Mouse (Mus musculus) C2C12 (cell line): ENCODE results near the gene Smg6. TPM values are rescaled to one million over a fixed set of nuclear protein-coding genes. Genes with fewer than 3 reads are reported as not detected.
A peak's percentile ranks its signal among the peaks of the same experiment; 100 is the strongest.

Source experiments
- H3K27me3 ChIP-seq: one replicate; pipeline ENCODE4 v1.6.1; 2011; ENCODE audit not compliant: control insufficient read depth, insufficient read depth, insufficient read length
- H3K36me3 ChIP-seq: one replicate; pipeline ENCODE4 v1.6.1; 2011; ENCODE audit not compliant: control insufficient read depth, insufficient read depth
- H3K4me3 ChIP-seq: one replicate; pipeline ENCODE4 v1.5.1; 2011; ENCODE audit warnings: mild to moderate bottlenecking, control low read depth; ENCODE audit not compliant: poor library complexity, insufficient read depth, severe bottlenecking
- H3K79me2 ChIP-seq: one replicate; pipeline ENCODE4 v1.6.1; 2011; ENCODE audit not compliant: control insufficient read depth, insufficient read depth
- H3K79me3 ChIP-seq: one replicate; pipeline ENCODE4 v1.6.1; 2011; ENCODE audit warnings: low read depth, control low read depth
- H3ac ChIP-seq: one replicate; pipeline ENCODE3; 2011; ENCODE audit warnings: low read depth; ENCODE audit not compliant: control insufficient read depth, insufficient read length
- CEBPB ChIP-seq: IDR thresholded peaks from one replicate; pipeline ENCODE4 v1.6.1; 2011; ENCODE audit warnings: low read depth, mild to moderate bottlenecking, control low read depth, moderate library complexity
- CTCF ChIP-seq: IDR thresholded peaks from one replicate; pipeline ENCODE4 v1.5.1; 2011; ENCODE audit not compliant: control insufficient read depth, insufficient read depth, insufficient read length
- FOSL1 ChIP-seq: IDR thresholded peaks from one replicate; pipeline ENCODE4 v1.8.0; 2011; ENCODE audit warnings: mild to moderate bottlenecking, low read length; ENCODE audit not compliant: poor library complexity, insufficient read depth, severe bottlenecking
- MAX ChIP-seq: IDR thresholded peaks from one replicate; pipeline ENCODE4 v1.6.1; 2011; ENCODE audit warnings: mild to moderate bottlenecking, control low read depth
- MYOD1 ChIP-seq: IDR thresholded peaks from one replicate; pipeline ENCODE4 v1.6.1; 2011; ENCODE audit warnings: low read depth; ENCODE audit not compliant: control insufficient read depth, insufficient read length
- MYOG ChIP-seq: IDR thresholded peaks from one replicate; pipeline ENCODE4 v1.6.1; 2011; ENCODE audit not compliant: control insufficient read depth, insufficient read length; ENCODE audit errors: extremely low read depth
- USF1 ChIP-seq: IDR thresholded peaks from one replicate; pipeline ENCODE4 v1.6.1; 2011; ENCODE audit warnings: low read depth, mild to moderate bottlenecking, control low read depth, moderate library complexity
- long read RNA-seq, 2 experiments: library from polyadenylated mRNA; unstranded; transcript quantifications; one replicate each; pipeline ENCODE4 v2.0.0; 2019 to 2020
- polyA plus RNA-seq: library from polyadenylated mRNA; unstranded; fragments of >200 nt; fragmentation: generic; extraction: Trizol; gene quantifications from one replicate; pipeline ENCODE4 v1.2.1, GENCODE M21; 2012; ENCODE audit warnings: missing spikeins

Smg6 gene
- 7.5 TPM for polyA plus RNA-seq
- long read RNA-seq, experiment 1, partial matches to known transcripts: 1 of 4 reads
- long read RNA-seq, experiment 1, other reads (novel, unspliced or antisense): 3 of 4 reads
- long read RNA-seq, experiment 2, full-length matches to known transcripts: 8 of 28 reads
- long read RNA-seq, experiment 2, partial matches to known transcripts: 8 of 28 reads
- long read RNA-seq, experiment 2, other reads (novel, unspliced or antisense): 12 of 28 reads

- TF ChIP-seq MAX: peak; percentile 79
- no peak for TF ChIP-seq FOSL1
- H3K4me3 ChIP-seq: peak within 1 kb of the TSS; percentile 92
- no peaks in the 10 kb centered on the region for H3K27me3 ChIP-seq
- peaks cover 13% of the 10 kb centered on the region for H3K36me3 ChIP-seq
- peaks cover 77% of the 10 kb centered on the region for H3K79me2 ChIP-seq
- peaks cover 37% of the 10 kb centered on the region for H3K79me3 ChIP-seq
- peak within 1 kb of the TSS; percentile 96 for H3ac ChIP-seq
These were observed at the start of gene Smg6, which contains the start of gene Srr for GRCm38 (mm10) chr11:74925577-74926387. TSS of gene Smg6 (plus strand) at chr11:74925823. TSS of gene Srr (minus strand) at chr11:74925948.

DNA sequence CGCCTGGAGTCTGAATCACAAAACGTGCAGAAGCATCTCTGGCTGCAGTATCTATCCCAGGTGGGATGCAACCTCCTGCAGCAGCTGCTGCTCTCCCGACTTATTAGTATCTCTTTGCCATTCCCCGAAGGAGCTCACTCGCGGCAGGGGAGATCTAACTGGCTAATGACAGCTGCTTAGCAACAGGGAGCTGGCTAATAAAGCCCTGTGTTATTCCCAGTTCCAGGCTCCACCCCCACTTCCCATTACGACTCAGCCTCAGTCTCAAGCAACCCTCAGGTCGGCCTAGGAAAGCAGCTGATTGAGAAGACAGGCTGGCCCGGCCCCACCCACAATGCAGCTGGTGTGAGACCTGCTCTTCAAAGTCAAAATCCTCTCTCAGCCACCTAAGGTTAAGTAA, 48.8 kb upstream of the Smg6 start:
- Histone ChIP-seq H3K27me3 (no peaks in the 10 kb centered on the region), H3K36me3 (no peaks in the 10 kb centered on the region), H3K79me3 (peaks cover 3% of the 10 kb centered on the region), H3K4me3 (no peak overlapping the region), H3K79me2 (peaks cover 5% of the 10 kb centered on the region), H3ac (no peak overlapping the region)
- TF ChIP-seq CEBPB (no peak), USF1 (no peak), FOSL1 (no peak), MYOD1 (no peak), MAX (no peak)

DNA sequence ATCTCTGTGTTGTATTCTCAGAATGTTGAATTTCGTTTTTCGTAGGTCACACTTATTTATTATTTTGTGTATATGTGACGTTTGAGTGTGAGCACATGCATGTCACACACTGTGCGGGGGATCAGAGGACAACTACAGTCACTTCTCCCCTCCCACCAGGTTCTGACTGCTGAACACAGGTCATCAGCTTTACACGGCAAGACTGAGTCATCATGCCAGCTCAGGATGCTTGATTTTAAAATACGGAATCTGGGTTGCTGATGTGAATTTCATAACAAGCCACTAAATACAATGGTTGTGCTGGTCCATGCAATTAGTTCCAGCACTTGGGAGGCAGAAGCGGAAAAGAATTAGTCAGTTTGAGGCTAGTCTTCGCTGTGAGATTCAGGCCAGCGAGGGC, 44.6 kb upstream of the Smg6 start:
- Histone ChIP-seq H3K79me3 (peaks cover 3% of the 10 kb centered on the region), H3K79me2 (peaks cover 4% of the 10 kb centered on the region), H3K4me3 (no peak overlapping the region), H3K27me3 (no peaks in the 10 kb centered on the region), H3ac (no peak overlapping the region), H3K36me3 (peaks cover 5% of the 10 kb centered on the region)
- TF ChIP-seq MAX (no peak), CEBPB (no peak), FOSL1 (no peak), CTCF (no peak), USF1 (no peak), MYOG (no peak), MYOD1 (no peak)

DNA sequence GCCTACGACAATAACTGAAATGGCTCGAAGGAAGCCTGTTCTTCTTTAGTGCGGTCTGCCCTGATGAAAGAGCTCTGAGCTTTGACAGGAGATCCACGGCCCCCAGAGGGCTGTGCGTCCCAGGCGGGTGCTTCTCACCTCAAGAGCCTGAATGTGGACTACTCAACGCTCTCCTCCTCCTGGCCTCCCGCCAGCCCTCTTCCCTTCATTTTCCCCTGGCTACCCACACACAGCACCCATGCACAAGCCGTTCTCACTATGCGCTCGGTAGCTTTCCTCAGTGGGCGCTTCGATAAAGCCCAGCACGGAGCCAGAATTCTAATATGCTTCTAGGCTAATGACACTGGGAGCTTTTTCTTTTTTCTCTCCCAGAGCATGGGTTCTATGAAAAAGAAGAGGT, 43.6 kb upstream of the Smg6 start:
- H3K4me3 ChIP-seq: no peak overlapping the region

DNA sequence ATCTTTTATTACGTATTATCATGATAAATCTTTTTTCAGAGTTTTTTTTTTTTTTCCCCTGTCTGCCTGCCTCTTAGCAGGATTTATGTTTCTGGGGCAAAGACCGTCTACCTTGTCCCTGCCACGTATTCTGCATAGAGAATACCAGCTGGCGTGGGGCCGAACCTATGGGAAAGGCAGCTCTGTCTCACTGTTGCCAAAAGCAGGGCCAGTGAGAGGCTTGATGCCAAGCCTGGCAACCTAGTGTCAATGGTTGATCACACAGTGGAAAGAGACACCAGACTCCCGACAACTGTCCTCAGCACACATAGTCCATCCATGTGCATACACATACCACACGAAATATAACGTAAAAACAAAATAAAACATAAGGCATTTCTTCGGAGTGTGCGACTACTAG, 42.5 kb upstream of the Smg6 start:
- no peak overlapping the region for H3K4me3 ChIP-seq
- H3K27me3 ChIP-seq: no peaks in the 10 kb centered on the region
- TF ChIP-seq MAX (no peak), MYOG (no peak)
- H3K79me3 ChIP-seq: peaks cover 3% of the 10 kb centered on the region
- H3ac ChIP-seq: no peak overlapping the region
- no peaks in the 10 kb centered on the region for H3K79me2 ChIP-seq
- H3K36me3 ChIP-seq: peaks cover 5% of the 10 kb centered on the region

More for the DNA sequence above, 43.6 kb upstream of the Smg6 start:
- H3ac ChIP-seq: no peak overlapping the region
- H3K79me2 ChIP-seq: no peaks in the 10 kb centered on the region
- TF ChIP-seq USF1 (no peak), CTCF (no peak), MAX (no peak), MYOD1 (no peak), FOSL1 (no peak), MYOG (no peak), CEBPB (no peak)
- H3K79me3 ChIP-seq: peaks cover 3% of the 10 kb centered on the region
- peaks cover 5% of the 10 kb centered on the region for H3K36me3 ChIP-seq
- H3K27me3 ChIP-seq: no peaks in the 10 kb centered on the region

- no peak overlapping the region for H3ac ChIP-seq
- peaks cover 20% of the 10 kb centered on the region for H3K79me3 ChIP-seq
- TF ChIP-seq MYOG (no peak), MYOD1 (no peak), MAX (no peak), FOSL1 (no peak), CTCF (no peak), CEBPB (no peak), USF1 (no peak)
- H3K79me2 ChIP-seq: peaks cover 26% of the 10 kb centered on the region
- no peak overlapping the region for H3K4me3 ChIP-seq
- no peaks in the 10 kb centered on the region for H3K27me3 ChIP-seq
- H3K36me3 ChIP-seq: peaks cover 8% of the 10 kb centered on the region
These were observed 31.0 kb upstream of the Smg6 start for GRCm38 (mm10) chr11:74894619-74895018.
